Mouse (Mus musculus) ES-Bruce4 (cell line): ENCODE results near the gene Dgcr8.

Experiments used
- CTCF ChIP-seq: IDR thresholded peaks from one replicate; pipeline ENCODE4 v1.8.1; 2011; ENCODE audit warnings: low read depth, low read length
- POLR2A ChIP-seq: IDR thresholded peaks from one replicate; pipeline ENCODE4 v1.8.1; 2011; ENCODE audit warnings: low read length; ENCODE audit not compliant: insufficient read depth

DNA sequence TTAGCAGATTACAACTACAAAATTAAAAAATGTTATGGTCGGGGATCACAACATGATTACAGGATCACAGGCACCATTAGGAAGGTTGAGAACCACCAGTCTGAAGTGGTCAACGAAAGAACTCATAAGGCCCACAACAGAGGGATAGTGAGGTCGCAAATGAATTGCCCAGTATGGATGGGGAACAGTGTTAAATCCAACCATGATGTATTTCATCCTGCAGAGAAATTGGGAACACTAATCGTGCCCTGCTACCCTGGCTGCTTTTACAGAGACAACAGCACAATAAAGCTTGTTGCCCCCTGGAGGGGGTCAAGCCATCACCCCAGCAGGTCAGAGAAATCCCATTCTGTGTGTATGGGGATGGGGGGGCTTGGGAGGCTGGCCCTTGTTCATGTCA lies 38.8 kb downstream of the Dgcr8 start:
- no peak for TF ChIP-seq POLR2A
- no peak for TF ChIP-seq CTCF
